36 mouse cellular contexts compared by ENCODE assay signal in the genomic region with DNA sequence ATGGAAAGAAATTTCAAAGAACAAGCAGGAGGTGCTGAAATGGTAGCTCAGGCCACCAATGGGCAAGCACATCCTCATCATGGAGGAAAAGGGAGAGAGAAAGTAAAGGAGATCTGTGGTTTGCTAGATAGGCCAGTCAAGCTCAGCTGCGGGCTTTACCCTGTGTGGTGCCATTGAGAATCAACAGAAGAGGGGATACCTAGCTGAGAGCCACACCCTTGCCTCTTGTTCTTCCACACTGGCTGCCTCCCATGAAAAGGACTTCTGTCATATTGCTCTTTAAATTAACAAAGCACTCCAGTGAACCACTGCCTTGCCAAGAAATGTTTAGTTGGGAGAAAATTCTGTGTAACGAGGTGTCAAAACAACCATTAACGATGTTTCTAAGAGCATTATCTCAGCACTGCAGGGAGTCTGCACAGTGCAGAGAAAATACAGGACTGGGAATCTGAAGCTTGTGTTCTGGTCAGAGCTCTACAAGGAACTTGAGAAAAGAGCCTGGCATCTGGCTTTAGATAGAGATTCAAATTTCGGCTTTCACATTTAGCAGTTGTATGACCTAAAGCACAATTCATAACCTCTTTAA.
A peak's percentile ranks its signal among the peaks of the same experiment; 100 is the strongest.
DNase-seq lines count a peak whose midpoint lies in the region; ATAC-seq and TF ChIP-seq lines count a peak whose summit lies in the region.
"Had no signal": no experiment of that assay in that cellular context is flagged by ENCODE, and none has a peak within 500 bp of the region (broad histone marks: within the 10 kb centered on the region; RNA-seq: fewer than 3 reads in every experiment).

No protein-coding gene starts in this region.

- no peaks in the 10 kb centered on the region for H3K9me3 ChIP-seq in embryonic facial prominence, embryonic 14.5 days (ENCODE audit: control insufficient read depth, low read length)
- no peaks in the 10 kb centered on the region for H3K9me3 ChIP-seq in embryonic facial prominence, embryonic 10.5 days
- H3K9me3 ChIP-seq in midbrain, postnatal 0 days (ENCODE audit: low read length), result no peaks in the 10 kb centered on the region
- no peaks in the 10 kb centered on the region for H3K9me3 ChIP-seq in midbrain, embryonic 10.5 days (replicated peaks)
- H3K9me3 ChIP-seq in forebrain, embryonic 14.5 days (replicated peaks; ENCODE audit: control insufficient read depth, low read length), result no peaks in the 10 kb centered on the region
- H3K9me3 ChIP-seq: embryonic facial prominence, embryonic 15.5 days; heart, embryonic 12.5 days; hindbrain, embryonic 15.5 days; liver, embryonic 12.5 days; neural tube, embryonic 12.5 days; stomach, embryonic 15.5 days had no signal

- no peak overlapping the region for H3K4me3 ChIP-seq in embryonic facial prominence, embryonic 14.5 days (ENCODE audit: low read depth, low read length)
- H3K4me3 ChIP-seq in embryonic facial prominence, embryonic 10.5 days, result no peak overlapping the region
- no peak overlapping the region for H3K4me3 ChIP-seq in midbrain, postnatal 0 days (ENCODE audit: low read depth, low read length)
- no peak overlapping the region for H3K4me3 ChIP-seq in midbrain, embryonic 10.5 days
- no peak overlapping the region for H3K4me3 ChIP-seq in forebrain, embryonic 14.5 days (ENCODE audit: low read depth, low read length)
- H3K4me3 ChIP-seq: embryonic facial prominence, embryonic 15.5 days; gastrocnemius, adult 2 months; heart, embryonic 12.5 days; hindbrain, embryonic 10.5 days; hindbrain, embryonic 15.5 days; liver, embryonic 12.5 days; megakaryocyte, embryonic 14.5 days; myocyte; neural tube, embryonic 12.5 days; stomach, embryonic 15.5 days had no signal

- no peaks in the 10 kb centered on the region for H3K36me3 ChIP-seq in embryonic facial prominence, embryonic 14.5 days (ENCODE audit: control insufficient read depth, insufficient read depth, low read length)
- no peaks in the 10 kb centered on the region for H3K36me3 ChIP-seq in embryonic facial prominence, embryonic 10.5 days (replicated peaks)
- H3K36me3 ChIP-seq in midbrain, postnatal 0 days (ENCODE audit: insufficient read depth, low read length), result no peaks in the 10 kb centered on the region
- no peaks in the 10 kb centered on the region for H3K36me3 ChIP-seq in midbrain, embryonic 10.5 days
- no peaks in the 10 kb centered on the region for H3K36me3 ChIP-seq in forebrain, embryonic 14.5 days (ENCODE audit: control insufficient read depth, insufficient read depth, low read length)
- H3K36me3 ChIP-seq: embryonic facial prominence, embryonic 15.5 days; heart, embryonic 12.5 days; hindbrain, embryonic 10.5 days; hindbrain, embryonic 15.5 days; liver, embryonic 12.5 days; neural tube, embryonic 12.5 days; stomach, embryonic 15.5 days had no signal

- no peaks in the 10 kb centered on the region for H3K27me3 ChIP-seq in embryonic facial prominence, embryonic 14.5 days (replicated peaks; ENCODE audit: control insufficient read depth, insufficient read depth, low read length)
- no peaks in the 10 kb centered on the region for H3K27me3 ChIP-seq in embryonic facial prominence, embryonic 10.5 days (replicated peaks; ENCODE audit: low read depth, poor library complexity, severe bottlenecking)
- no peaks in the 10 kb centered on the region for H3K27me3 ChIP-seq in midbrain, postnatal 0 days (ENCODE audit: insufficient read depth, low read length)
- H3K27me3 ChIP-seq in midbrain, embryonic 10.5 days (ENCODE audit: low read depth, poor library complexity, severe bottlenecking), result no peaks in the 10 kb centered on the region
- no peaks in the 10 kb centered on the region for H3K27me3 ChIP-seq in forebrain, embryonic 14.5 days (replicated peaks; ENCODE audit: control insufficient read depth, insufficient read depth, low read length)
- H3K27me3 ChIP-seq: embryonic facial prominence, embryonic 15.5 days; heart, embryonic 12.5 days; hindbrain, embryonic 15.5 days; liver, embryonic 12.5 days; megakaryocyte, embryonic 14.5 days; neural tube, embryonic 12.5 days; stomach, embryonic 15.5 days had no signal

- ATAC-seq in embryonic facial prominence, embryonic 14.5 days (ENCODE audit: low read depth), result no peak
- ATAC-seq in midbrain, postnatal 0 days (ENCODE audit: low FRiP score), result no peak
- peak; percentile 58; the same call in 1 of the 2 replicates for ATAC-seq in forebrain, embryonic 14.5 days
- ATAC-seq: activated CD4-positive, CD25-positive, alpha-beta regulatory T cell, adult 4 months; intestine, embryonic 16.5 days; liver, embryonic 12.5 days; liver, postnatal 0 days; midbrain, embryonic 16.5 days had no signal

- H3K27ac ChIP-seq in embryonic facial prominence, embryonic 14.5 days (replicated peaks; ENCODE audit: low read depth, low read length), result no peak overlapping the region
- H3K27ac ChIP-seq in embryonic facial prominence, embryonic 10.5 days (replicated peaks), result no peak overlapping the region
- H3K27ac ChIP-seq in midbrain, postnatal 0 days (ENCODE audit: low read depth, low read length), result no peak overlapping the region
- H3K27ac ChIP-seq in midbrain, embryonic 10.5 days (replicated peaks), result no peak overlapping the region
- H3K27ac ChIP-seq in forebrain, embryonic 14.5 days (ENCODE audit: low read depth, low read length), result no peak overlapping the region
- H3K27ac ChIP-seq: embryonic facial prominence, embryonic 15.5 days; gastrocnemius, adult 2 months; hindbrain, embryonic 10.5 days; hindbrain, embryonic 15.5 days; kidney, postnatal 0 days; liver, embryonic 12.5 days; neural tube, embryonic 12.5 days; stomach, embryonic 15.5 days had no signal

- no peak overlapping the region for H3K4me2 ChIP-seq in embryonic facial prominence, embryonic 14.5 days (ENCODE audit: low read depth, low read length)
- H3K4me2 ChIP-seq in midbrain, postnatal 0 days (ENCODE audit: low read depth, low read length, poor library complexity, severe bottlenecking), result no peak overlapping the region
- H3K4me2 ChIP-seq in forebrain, embryonic 14.5 days (ENCODE audit: low read length), result 0 out of 2 replicates have a peak overlapping the region, but pooled peaks have one; percentile 2
- H3K4me2 ChIP-seq: embryonic facial prominence, embryonic 15.5 days; heart, embryonic 12.5 days; hindbrain, embryonic 15.5 days; liver, embryonic 12.5 days; neural tube, embryonic 12.5 days; stomach, embryonic 15.5 days had no signal

- WGBS in embryonic facial prominence, embryonic 14.5 days, result 69% methylated on average over 4 of the region's 4 CpGs
- 55% methylated on average over 4 of the region's 4 CpGs for WGBS in embryonic facial prominence, embryonic 10.5 days
- 28% methylated on average over 4 of the region's 4 CpGs for WGBS in midbrain, postnatal 0 days
- WGBS in midbrain, embryonic 10.5 days, result 48% methylated on average over 4 of the region's 4 CpGs
- WGBS in forebrain, embryonic 14.5 days, result 3% methylated on average over 4 of the region's 4 CpGs

- DNase-seq in embryonic facial prominence, embryonic 14.5 days (ENCODE audit: low spot score), result peak; percentile 2
- DNase-seq in embryonic facial prominence, embryonic 10.5 days (ENCODE audit: low spot score), result no peak
- peak; percentile 15 for DNase-seq in midbrain, postnatal 0 days (ENCODE audit: low spot score)
- DNase-seq in midbrain, embryonic 10.5 days (ENCODE audit: low spot score), result no peak
- peak; percentile 78 for DNase-seq in forebrain, embryonic 14.5 days (ENCODE audit: low spot score)
- no peak for DNase-seq in ovary, postnatal 36 days (ENCODE audit: low spot score)
- DNase-seq in heart, adult 9 months (ENCODE audit: low spot score in 2 of 2), result no peak
- no peak for DNase-seq in heart, postnatal 4 days
- DNase-seq: adrenal gland, adult 2 months; adrenal gland, postnatal 36 days; cerebellum, adult 9-10 months; cerebellum, postnatal 36 days; gastrocnemius, adult 2 months; gastrocnemius, postnatal 36 days; heart, adult 18-20 months; kidney, adult 8-10 months; kidney, postnatal 4 days; layer of hippocampus, postnatal 36 days; left cerebral cortex, postnatal 4 days; liver, postnatal 0 days; lung, postnatal 4 days; right cerebral cortex, postnatal 25 days; thymus, postnatal 14 days had no signal

- TF ChIP-seq CTCF in midbrain, postnatal 0 days (IDR thresholded peaks at IDR 0.05), result no peak

- no peaks in the 10 kb centered on the region for H3K4me1 ChIP-seq in embryonic facial prominence, embryonic 14.5 days (ENCODE audit: control insufficient read depth, insufficient read depth, low read length)
- H3K4me1 ChIP-seq in embryonic facial prominence, embryonic 10.5 days, result no peaks in the 10 kb centered on the region
- no peaks in the 10 kb centered on the region for H3K4me1 ChIP-seq in midbrain, postnatal 0 days (ENCODE audit: insufficient read depth, low read length)
- no peaks in the 10 kb centered on the region for H3K4me1 ChIP-seq in midbrain, embryonic 10.5 days
- H3K4me1 ChIP-seq in forebrain, embryonic 14.5 days (ENCODE audit: control insufficient read depth, insufficient read depth, low read length), result peaks cover 7% of the 10 kb centered on the region
- H3K4me1 ChIP-seq: embryonic facial prominence, embryonic 15.5 days; heart, embryonic 12.5 days; hindbrain, embryonic 10.5 days; hindbrain, embryonic 15.5 days; liver, embryonic 12.5 days; megakaryocyte, embryonic 14.5 days; neural tube, embryonic 12.5 days; stomach, embryonic 15.5 days had no signal

- H3K9ac ChIP-seq in embryonic facial prominence, embryonic 14.5 days (ENCODE audit: low read depth, low read length), result no peak overlapping the region
- H3K9ac ChIP-seq in midbrain, postnatal 0 days (replicated peaks; ENCODE audit: low read length, poor library complexity, severe bottlenecking), result no peak overlapping the region
- no peak overlapping the region for H3K9ac ChIP-seq in forebrain, embryonic 14.5 days (ENCODE audit: low read length)
- H3K9ac ChIP-seq: embryonic facial prominence, embryonic 15.5 days; heart, embryonic 12.5 days; hindbrain, embryonic 15.5 days; liver, embryonic 12.5 days; liver, postnatal 0 days; neural tube, embryonic 12.5 days; stomach, embryonic 15.5 days had no signal

Comparison
In these comparisons a context has a peak if more than half of its experiments do, and no peak if none do; other contexts are left out.
1. DNase-seq: peak in embryonic facial prominence, embryonic 14.5 days (single experiment), midbrain, postnatal 0 days (single experiment) and forebrain, embryonic 14.5 days (single experiment); none in embryonic facial prominence, embryonic 10.5 days (single experiment), midbrain, embryonic 10.5 days (single experiment), ovary, postnatal 36 days (single experiment), heart, adult 9 months (0 of 2) and heart, postnatal 4 days (single experiment).